Mouse (Mus musculus) brain, embryonic 14.5 days (tissue): Measurements from ENCODE around the gene Hoxd9. TPM values are rescaled to one million over a fixed set of nuclear protein-coding genes. Genes with fewer than 3 reads are reported as not detected.
A peak's percentile ranks its signal among the peaks of the same experiment; 100 is the strongest.

ENCODE experiments used
- DNase-seq: peaks from one replicate; pipeline ENCODE4 v3.0.0-alpha.2; 2011; ENCODE audit warnings: low read depth
- CTCF ChIP-seq: fragments of 200-500 bp; IDR thresholded peaks from 2 replicates; pipeline ENCODE4 v1.5.1; 2012; ENCODE audit warnings: inconsistent platforms, mild to moderate bottlenecking, moderate library complexity, borderline replicate concordance; ENCODE audit not compliant: insufficient read depth, insufficient read length; ENCODE audit errors: extremely low read depth
- POLR2A ChIP-seq: fragments of 200-500 bp; IDR thresholded peaks from 2 replicates; pipeline ENCODE4 v1.6.1; 2012; ENCODE audit warnings: mild to moderate bottlenecking, inconsistent platforms, borderline replicate concordance; ENCODE audit not compliant: poor library complexity, insufficient read depth, insufficient read length, severe bottlenecking; ENCODE audit errors: extremely low read depth
- polyA plus RNA-seq: library from polyadenylated mRNA; depleted of rRNA; stranded (reverse); fragments of >200 nt; gene quantifications from 2 replicates; pipeline ENCODE4 v1.2.3, GENCODE M21; 2012

Hoxd9 gene
- polyA plus RNA-seq, 1 experiment, result 0.36 TPM

GRCm38 (mm10) chr2:74724244-74725015 is 26.9 kb downstream of the Hoxd9 start:
- no peak for DNase-seq
- TF ChIP-seq CTCF (no peak), POLR2A (no peak)

GRCm38 (mm10) chr2:74725171-74725570 is 27.6 kb downstream of the Hoxd9 start:
- TF ChIP-seq CTCF (no peak), POLR2A (no peak)
- no peak for DNase-seq

- DNase-seq, result no peak
- no peak for TF ChIP-seq POLR2A
- no peak for TF ChIP-seq CTCF
Measured at GRCm38 (mm10) chr2:74726551-74726950, 29.0 kb downstream of the Hoxd9 start, which contains the start of gene Gm28230. TSS of gene Gm28230 (plus strand) at chr2:74726728.

GRCm38 (mm10) chr2:74726973-74727639 is 29.6 kb downstream of the Hoxd9 start:
- TF ChIP-seq CTCF, result no peak
- TF ChIP-seq POLR2A, result no peak

GRCm38 (mm10) chr2:74727640-74728302 is 30.2 kb downstream of the Hoxd9 start:
- TF ChIP-seq POLR2A (no peak), CTCF (no peak)

More at GRCm38 (mm10) chr2:74726973-74727639, 29.6 kb downstream of the Hoxd9 start:
- no peak for DNase-seq

GRCm38 (mm10) chr2:74728303-74728680 is 30.8 kb downstream of the Hoxd9 start:
- no peak for DNase-seq
- no peak for TF ChIP-seq CTCF
- TF ChIP-seq POLR2A, result no peak

More at GRCm38 (mm10) chr2:74727640-74728302, 30.2 kb downstream of the Hoxd9 start:
- DNase-seq, result no peak

GRCm38 (mm10) chr2:74730331-74730730 is 32.8 kb downstream of the Hoxd9 start:
- no peak for DNase-seq
- no peak for TF ChIP-seq POLR2A
- TF ChIP-seq CTCF, result no peak

GRCm38 (mm10) chr2:74731055-74731454 is 33.5 kb downstream of the Hoxd9 start:
- peak; percentile 2 for DNase-seq
- TF ChIP-seq CTCF (no peak), POLR2A (no peak)

- peak; percentile 3 for DNase-seq
- no peak for TF ChIP-seq CTCF
- TF ChIP-seq POLR2A, result no peak
Measured at GRCm38 (mm10) chr2:74731799-74732512, 34.4 kb downstream of the Hoxd9 start.

- TF ChIP-seq CTCF, result no peak
- TF ChIP-seq POLR2A, result no peak
- peak; percentile 33 for DNase-seq
Measured at GRCm38 (mm10) chr2:74732513-74733316, 35.2 kb downstream of the Hoxd9 start.

GRCm38 (mm10) chr2:74733317-74733661 is 35.8 kb downstream of the Hoxd9 start:
- TF ChIP-seq POLR2A, result no peak
- no peak for TF ChIP-seq CTCF
- peak; percentile 35 for DNase-seq
